Mouse (Mus musculus) stomach, postnatal 0 days (tissue): ENCODE measurements around the gene Rnls. TPM values are rescaled to one million over a fixed set of nuclear protein-coding genes. Genes with fewer than 3 reads are reported as not detected.

Experiments used
- ATAC-seq: fragments of 200-750 bp; cut with Nextera tagmentation; 2 replicates; pipeline ENCODE4 v1.8.0; 2017; ENCODE audit not compliant: low FRiP score, low TSS enrichment
- DNase-seq: peaks from one replicate; pipeline ENCODE4 v3.0.0-alpha.2; 2016; ENCODE audit warnings: low spot score
- H3K27ac ChIP-seq: fragments of 300-500 bp; sonication (generic); replicated peaks from 2 replicates; pipeline ENCODE4 v1.5.1; 2014; ENCODE audit warnings: mild to moderate bottlenecking, control low read depth
- H3K27me3 ChIP-seq: fragments of 300-500 bp; sonication (generic); 2 replicates; pipeline ENCODE4 v1.6.1; 2014; ENCODE audit warnings: low read length; ENCODE audit not compliant: control insufficient read depth, insufficient read depth
- H3K36me3 ChIP-seq: fragments of 300-500 bp; sonication (generic); 2 replicates; pipeline ENCODE4 v1.6.1; 2014; ENCODE audit warnings: low read length, mixed read lengths; ENCODE audit not compliant: control insufficient read depth, insufficient read depth
- H3K4me1 ChIP-seq: fragments of 300-500 bp; sonication (generic); replicated peaks from 2 replicates; pipeline ENCODE4 v1.6.1; 2014; ENCODE audit warnings: antibody characterized with exemption; ENCODE audit not compliant: control insufficient read depth, insufficient read depth
- H3K4me2 ChIP-seq: fragments of 300-500 bp; sonication (generic); replicated peaks from 2 replicates; pipeline ENCODE4 v1.6.1; 2014; ENCODE audit warnings: low read depth, mild to moderate bottlenecking, control low read depth, moderate library complexity
- H3K4me3 ChIP-seq: fragments of 300-500 bp; sonication (generic); 2 replicates; pipeline ENCODE4 v1.5.1; 2014; ENCODE audit warnings: low read depth, low read length, control low read depth
- H3K9ac ChIP-seq: fragments of 300-500 bp; sonication (generic); 2 replicates; pipeline ENCODE4 v1.6.1; 2014; ENCODE audit warnings: mild to moderate bottlenecking, low read length, control low read depth, mixed read lengths
- H3K9me3 ChIP-seq: fragments of 300-500 bp; sonication (generic); 2 replicates; pipeline ENCODE4 v1.6.1; 2016; ENCODE audit warnings: low read length; ENCODE audit not compliant: control insufficient read depth
- CTCF ChIP-seq: IDR thresholded peaks from 2 replicates; pipeline ENCODE4 v1.5.1; 2016; ENCODE audit warnings: antibody characterized with exemption, low read depth, mild to moderate bottlenecking, moderate library complexity
- EP300 ChIP-seq: optimal IDR thresholded peaks from 2 replicates; pipeline ENCODE3; 2016; ENCODE audit warnings: antibody characterized with exemption
- WGBS: fragments of 180-500 bp; shearing (Covaris S2); extraction: QIAGEN DNeasy Blood & Tissue Kit; methylation state at CpG from one replicate; pipeline ENCODE4 v1.1.7; 2014; 5-methylcytosine and 5-hydroxymethylcytosine counted together
- polyA plus RNA-seq: library from polyadenylated mRNA; unstranded; fragments of >200 nt; fragmentation: Nextera tagmentation; extraction: Ambion mirVana; gene quantifications from 2 replicates; pipeline ENCODE4 v1.2.1, GENCODE M21; 2015

The Rnls gene
- polyA plus RNA-seq, 1 experiment from 2014 or later: 5.2 TPM

DNA sequence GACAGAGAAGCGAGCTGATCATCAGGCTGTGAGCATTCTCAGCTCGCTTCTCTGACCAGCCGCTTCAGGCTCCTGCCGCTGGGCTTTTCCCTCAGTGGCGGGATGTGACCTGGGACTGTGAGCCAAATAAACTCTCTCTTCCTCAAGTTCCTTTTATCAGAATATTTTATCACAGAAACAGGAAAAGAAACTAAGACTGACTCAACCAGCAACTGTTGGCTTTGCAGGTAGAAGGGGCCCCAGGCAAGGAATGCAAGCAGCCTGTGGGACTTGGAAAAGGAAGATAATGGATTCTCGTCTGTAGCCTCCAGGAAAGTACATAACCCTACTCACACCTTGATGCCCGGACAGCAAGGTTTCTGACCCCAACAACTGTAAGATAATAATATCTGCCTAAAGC lies 283.0 kb downstream of the Rnls start:
- DNase-seq (no peak), ATAC-seq (no peak)
- TF ChIP-seq CTCF (no peak), EP300 (no peak)
- Histone ChIP-seq H3K9ac (no peak overlapping the region), H3K4me2 (no peak overlapping the region), H3K36me3 (no peaks in the 10 kb centered on the region), H3K4me1 (no peaks in the 10 kb centered on the region), H3K9me3 (no peaks in the 10 kb centered on the region), H3K27ac (no peak overlapping the region), H3K4me3 (no peak overlapping the region), H3K27me3 (no peaks in the 10 kb centered on the region)
- WGBS: 71% methylated on average over 7 of the region's 7 CpGs

DNA sequence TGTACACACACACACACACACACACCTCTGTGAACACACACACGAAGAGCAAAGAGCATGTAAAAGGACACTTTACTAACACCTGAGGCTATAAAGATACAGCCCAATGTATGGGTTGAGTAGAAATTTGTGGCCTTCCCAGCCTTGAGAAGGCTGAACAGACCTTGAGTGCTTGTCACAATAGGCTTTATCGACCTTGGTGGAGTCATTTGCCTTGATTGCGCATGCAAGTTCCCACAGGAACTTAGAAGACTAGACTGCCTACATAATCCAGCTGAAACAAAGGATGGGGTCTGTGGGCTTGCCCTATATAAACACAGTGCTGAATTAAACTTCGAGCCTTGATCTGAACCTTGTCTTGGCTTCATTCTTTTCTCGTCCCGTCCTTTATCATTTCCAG lies 288.2 kb downstream of the Rnls start:
- Histone ChIP-seq H3K9ac (no peak overlapping the region), H3K27ac (no peak overlapping the region), H3K36me3 (no peaks in the 10 kb centered on the region), H3K4me2 (no peak overlapping the region), H3K9me3 (no peaks in the 10 kb centered on the region), H3K27me3 (no peaks in the 10 kb centered on the region), H3K4me1 (0 out of 2 replicates have a peak, but pooled peaks cover 2% of the 10 kb centered on the region), H3K4me3 (no peak overlapping the region)
- ATAC-seq: no peak
- TF ChIP-seq EP300: no peak
- no peak for TF ChIP-seq CTCF
- DNase-seq: no peak
- WGBS: 89% methylated on average over 6 of the region's 6 CpGs

DNA sequence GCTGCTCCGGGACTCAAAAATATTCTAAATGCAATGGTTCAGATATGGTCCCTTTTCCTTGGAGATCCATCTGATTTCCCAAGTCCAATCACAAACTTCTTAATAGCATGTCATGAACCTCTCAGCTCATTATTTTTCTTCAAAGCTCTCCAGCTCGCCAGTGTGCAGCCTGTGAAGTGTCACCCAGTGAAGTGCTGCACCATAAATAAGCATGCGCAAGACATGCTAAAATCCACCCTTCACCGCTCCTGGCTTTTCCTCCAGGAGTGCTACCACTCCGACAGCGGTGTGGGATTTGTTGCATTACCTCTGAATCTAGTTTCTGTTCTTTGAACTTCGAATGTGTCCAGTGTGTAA lies 289.3 kb downstream of the Rnls start:
- ATAC-seq: no peak
- no peaks in the 10 kb centered on the region for H3K27me3 ChIP-seq
- WGBS: 60% methylated on average over 7 of the region's 7 CpGs

DNA sequence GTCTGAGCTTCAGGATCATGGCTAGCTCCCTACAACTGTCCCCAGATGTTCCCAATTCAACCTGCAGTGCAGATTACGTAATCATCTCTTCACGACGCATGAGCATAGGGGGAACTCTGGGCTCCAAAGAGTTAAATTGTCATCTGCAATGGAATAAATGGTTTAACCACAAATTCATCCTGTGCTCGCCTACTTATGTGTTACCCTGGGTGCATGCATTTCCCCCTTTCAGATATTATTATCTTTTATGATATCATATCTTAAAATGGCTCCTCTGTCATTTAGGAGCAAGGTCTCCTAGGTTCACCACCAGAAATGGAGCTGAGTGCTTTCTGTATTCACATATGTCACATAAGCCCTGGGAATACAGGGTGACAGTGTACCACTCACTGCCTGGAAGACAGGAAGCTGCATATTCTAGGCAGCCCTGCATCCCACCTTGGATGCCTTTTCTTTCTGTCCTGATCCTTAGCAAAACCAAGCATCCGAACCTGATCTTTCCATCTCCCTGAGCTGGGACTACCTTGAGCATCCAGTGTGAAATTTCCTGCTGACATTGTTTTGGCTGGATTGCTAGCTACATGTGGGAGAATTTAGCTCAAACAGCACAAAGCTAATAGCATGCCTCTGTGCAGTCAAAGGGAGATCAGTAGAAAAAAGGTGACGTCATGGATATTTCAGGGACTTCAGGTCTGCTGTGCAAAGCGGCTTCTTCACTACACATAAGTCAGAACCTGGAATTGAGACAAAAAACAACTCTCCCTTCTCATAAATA lies 289.9 kb downstream of the Rnls start:
- Histone ChIP-seq H3K27ac (no peak overlapping the region), H3K36me3 (no peaks in the 10 kb centered on the region), H3K9me3 (no peaks in the 10 kb centered on the region), H3K4me1 (0 out of 2 replicates have a peak, but pooled peaks cover 2% of the 10 kb centered on the region), H3K4me3 (no peak overlapping the region), H3K9ac (no peak overlapping the region), H3K4me2 (no peak overlapping the region), H3K27me3 (no peaks in the 10 kb centered on the region)
- TF ChIP-seq EP300: no peak
- no peak for TF ChIP-seq CTCF
- no peak for DNase-seq
- 65% methylated on average over 7 of the region's 7 CpGs for WGBS
- no peak for ATAC-seq

More for the DNA sequence above, 289.3 kb downstream of the Rnls start:
- Histone ChIP-seq H3K9me3 (no peaks in the 10 kb centered on the region), H3K9ac (no peak overlapping the region), H3K4me3 (no peak overlapping the region), H3K36me3 (no peaks in the 10 kb centered on the region), H3K4me2 (no peak overlapping the region), H3K27ac (no peak overlapping the region), H3K4me1 (0 out of 2 replicates have a peak, but pooled peaks cover 2% of the 10 kb centered on the region)
- DNase-seq: no peak
- TF ChIP-seq CTCF (no peak), EP300 (no peak)

DNA sequence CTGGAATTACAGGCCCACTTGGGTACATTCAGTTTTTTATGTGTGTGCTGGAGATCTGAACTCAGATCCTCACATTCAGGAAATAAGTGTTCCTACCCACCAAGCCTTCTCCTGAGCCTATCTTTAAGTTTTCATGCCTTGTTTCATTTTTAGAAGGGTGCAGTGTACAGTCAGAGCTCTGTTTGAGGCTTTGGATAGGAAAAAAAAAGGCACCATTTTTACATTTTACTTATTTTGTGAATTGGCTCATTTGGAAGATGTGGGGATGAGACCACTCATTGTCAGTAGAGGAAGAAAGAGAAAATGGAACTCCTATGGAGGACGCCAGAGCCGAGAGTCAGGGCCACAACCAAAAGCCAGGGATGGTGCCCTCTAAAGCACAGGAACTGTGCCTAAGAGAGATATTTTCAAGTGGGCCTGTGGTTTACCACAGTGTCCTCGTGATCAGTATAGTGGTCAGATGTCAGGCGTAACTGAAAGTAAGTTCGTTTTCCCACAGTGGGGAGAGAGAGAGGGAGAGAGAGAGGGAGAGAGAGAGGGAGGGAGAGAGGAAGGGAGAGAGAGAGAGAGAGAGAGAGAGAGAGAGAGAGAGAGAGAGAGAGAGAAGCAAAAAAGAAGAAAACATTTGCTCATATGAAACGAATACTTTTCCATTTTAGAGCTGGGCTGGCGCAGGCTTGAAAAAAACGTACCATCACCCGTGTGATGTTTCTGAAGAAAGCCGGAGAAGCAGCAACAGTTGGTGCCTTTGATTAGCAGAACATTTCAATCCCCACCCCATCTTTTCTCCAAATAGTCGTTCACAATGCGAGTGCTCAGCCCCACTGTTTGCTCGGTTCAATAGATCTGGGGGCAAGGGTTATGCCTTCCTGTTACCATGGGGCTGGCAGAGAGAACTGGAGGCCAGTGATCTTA lies 290.7 kb downstream of the Rnls start:
- Histone ChIP-seq H3K4me1 (0 out of 2 replicates have a peak, but pooled peaks cover 2% of the 10 kb centered on the region), H3K4me2 (no peak overlapping the region), H3K9me3 (no peaks in the 10 kb centered on the region), H3K27ac (no peak overlapping the region), H3K36me3 (no peaks in the 10 kb centered on the region), H3K9ac (no peak overlapping the region), H3K4me3 (no peak overlapping the region), H3K27me3 (no peaks in the 10 kb centered on the region)
- WGBS: 57% methylated on average over 13 of the region's 13 CpGs
- no peak for TF ChIP-seq CTCF
- no peak for TF ChIP-seq EP300
- DNase-seq (no peak), ATAC-seq (no peak)
